Mouse (Mus musculus): ENCODE measurements around the gene Rcl1. TPM values are rescaled to one million over a fixed set of nuclear protein-coding genes. Genes with fewer than 3 reads are reported as not detected.

Rcl1 gene
- 40.5 and 41.2 TPM in 2 replicates for polyA plus RNA-seq (2015; fragmentation: Nextera tagmentation; extraction: Ambion mirVana)

DNA sequence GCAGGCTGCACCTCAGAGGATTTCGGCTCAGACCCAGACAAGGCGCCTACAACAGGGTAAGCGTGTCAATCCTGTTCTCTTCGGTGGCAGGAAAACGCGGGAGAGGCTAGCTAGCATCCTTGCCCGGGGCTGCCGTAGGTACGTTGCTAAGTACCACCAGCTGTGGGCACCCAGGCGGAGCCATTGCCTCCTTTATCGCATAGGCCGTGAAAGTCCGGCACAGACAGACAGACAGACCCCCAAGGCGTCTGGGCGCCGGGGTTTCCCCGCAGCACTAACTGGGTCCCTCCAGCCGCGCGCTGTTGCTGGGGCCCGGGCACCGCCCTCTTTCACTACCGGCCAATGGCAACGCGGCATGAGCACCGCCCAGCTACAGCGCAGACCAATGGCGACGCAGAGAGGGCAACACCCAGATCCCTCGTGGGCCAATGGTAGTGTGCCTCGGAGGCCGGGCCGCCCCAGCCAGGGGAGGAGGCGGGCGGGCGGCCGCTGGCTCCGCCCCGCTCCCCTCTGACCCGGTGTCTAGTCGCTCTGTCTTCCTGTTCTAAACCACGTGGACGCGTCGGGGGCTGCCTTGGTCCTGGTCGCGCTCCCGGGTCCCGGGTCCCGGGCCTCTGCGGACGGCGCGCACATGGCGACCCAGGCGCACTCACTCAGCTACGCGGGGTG, at the start of gene Rcl1:
Gene Rcl1, plus strand, starts transcription at position 502 of the 669 bp plus-strand sequence.

MicroRNA genes within 50 kb of the gene (microRNA counts, 519-probe panel; counts per million panel counts)
- 3,545 counts per million, percentile 25 among the panel's probes with 10 or more counts for microRNA mmu-miR-101b

Small RNA genes within 50 kb of the gene (microRNA-seq; reads per million reads assigned to microRNA genes)
- 1,849 reads per million, percentile 81 among the genes with 10 or more reads in this experiment for gene Mir101b

Other genes starting within 250 kb of the Rcl1 start
- 16.0 and 17.7 TPM in 2 replicates for gene Plpp6, start 137.4 kb upstream of the Rcl1 start, polyA plus RNA-seq (2015; fragmentation: Nextera tagmentation; extraction: Ambion mirVana)
- 3.7 and 4.0 TPM in 2 replicates for gene 4430402I18Rik, start 133.6 kb upstream of the Rcl1 start, polyA plus RNA-seq (2015; fragmentation: Nextera tagmentation; extraction: Ambion mirVana)
- 36.1 and 38.0 TPM in 2 replicates for gene Cdc37l1, start 111.0 kb upstream of the Rcl1 start, polyA plus RNA-seq (2015; fragmentation: Nextera tagmentation; extraction: Ambion mirVana)
- gene Ak3, start 53.4 kb upstream of the Rcl1 start, polyA plus RNA-seq (2015; fragmentation: Nextera tagmentation; extraction: Ambion mirVana) = 68.4 and 74.6 TPM in 2 replicates
- 10.4 and 10.6 TPM in 2 replicates for gene Jak2, start 150.5 kb downstream of the Rcl1 start, polyA plus RNA-seq (2015; fragmentation: Nextera tagmentation; extraction: Ambion mirVana)
- 1.2 and 1.9 TPM in 2 replicates for gene Insl6, start 224.0 kb downstream of the Rcl1 start, polyA plus RNA-seq (2015; fragmentation: Nextera tagmentation; extraction: Ambion mirVana)
- 5.1 and 6.3 TPM in 2 replicates for gene Rln1, start 233.3 kb downstream of the Rcl1 start, polyA plus RNA-seq (2015; fragmentation: Nextera tagmentation; extraction: Ambion mirVana)